In genomic region chr3:31346540-31346939, GRCm38 (mm10) we compare ENCODE assay signal across 24 mouse cellular contexts.
"Had no signal": no experiment of that assay in that cellular context is flagged by ENCODE, and none has a peak within 500 bp of the region (broad histone marks: within the 10 kb centered on the region; RNA-seq: fewer than 3 reads in every experiment).

No protein-coding gene starts in this region.

- H3K27ac ChIP-seq: gastrocnemius, adult 2 months; heart, embryonic 10.5 days; intestine, embryonic 15.5 days; layer of hippocampus, adult 2 months; left cerebral cortex, adult 2 months; limb, embryonic 10.5 days; limb, embryonic 12.5 days; liver, embryonic 13.5 days had no signal

- H3K4me3 ChIP-seq: gastrocnemius, adult 2 months; heart, embryonic 10.5 days; heart, embryonic 12.5 days; intestine, embryonic 15.5 days; layer of hippocampus, adult 2 months; left cerebral cortex, adult 2 months; limb, embryonic 10.5 days; limb, embryonic 12.5 days; liver, embryonic 13.5 days had no signal

- H3K36me3 ChIP-seq: heart, embryonic 10.5 days; heart, embryonic 12.5 days; intestine, embryonic 15.5 days; limb, embryonic 10.5 days; limb, embryonic 12.5 days; liver, embryonic 13.5 days had no signal

- H3K27me3 ChIP-seq: heart, embryonic 12.5 days; intestine, embryonic 15.5 days; limb, embryonic 12.5 days; liver, embryonic 13.5 days had no signal

- DNase-seq: gastrocnemius, adult 2 months; gastrocnemius, postnatal 10 days; gastrocnemius, postnatal 25 days; heart, adult 18-20 months; heart, postnatal 10 days; heart, postnatal 4 days; kidney, adult 18-20 months; kidney, adult 8-10 months; kidney, postnatal 10 days; kidney, postnatal 25 days; kidney, postnatal 4 days; liver; liver, embryonic 13.5 days had no signal

- H3K4me1 ChIP-seq: heart, embryonic 12.5 days; intestine, embryonic 15.5 days; liver, embryonic 13.5 days had no signal

- H3K9me3 ChIP-seq: heart, embryonic 10.5 days; heart, embryonic 12.5 days; intestine, embryonic 15.5 days; limb, embryonic 10.5 days; limb, embryonic 12.5 days; liver, embryonic 13.5 days had no signal

- H3K9ac ChIP-seq: heart, embryonic 12.5 days; intestine, embryonic 15.5 days; limb, embryonic 12.5 days; liver, embryonic 13.5 days had no signal

- H3K4me2 ChIP-seq: heart, embryonic 12.5 days; intestine, embryonic 15.5 days; limb, embryonic 12.5 days; liver, embryonic 11.5 days; liver, embryonic 13.5 days had no signal

- ATAC-seq: hindbrain, embryonic 16.5 days; inflammation-experienced regulatory T-cells, adult 6 months; intestine, embryonic 15.5 days; intestine, postnatal 0 days had no signal
